Mouse (Mus musculus): ENCODE data around the gene Foxp1.

The Foxp1 gene

DNA sequence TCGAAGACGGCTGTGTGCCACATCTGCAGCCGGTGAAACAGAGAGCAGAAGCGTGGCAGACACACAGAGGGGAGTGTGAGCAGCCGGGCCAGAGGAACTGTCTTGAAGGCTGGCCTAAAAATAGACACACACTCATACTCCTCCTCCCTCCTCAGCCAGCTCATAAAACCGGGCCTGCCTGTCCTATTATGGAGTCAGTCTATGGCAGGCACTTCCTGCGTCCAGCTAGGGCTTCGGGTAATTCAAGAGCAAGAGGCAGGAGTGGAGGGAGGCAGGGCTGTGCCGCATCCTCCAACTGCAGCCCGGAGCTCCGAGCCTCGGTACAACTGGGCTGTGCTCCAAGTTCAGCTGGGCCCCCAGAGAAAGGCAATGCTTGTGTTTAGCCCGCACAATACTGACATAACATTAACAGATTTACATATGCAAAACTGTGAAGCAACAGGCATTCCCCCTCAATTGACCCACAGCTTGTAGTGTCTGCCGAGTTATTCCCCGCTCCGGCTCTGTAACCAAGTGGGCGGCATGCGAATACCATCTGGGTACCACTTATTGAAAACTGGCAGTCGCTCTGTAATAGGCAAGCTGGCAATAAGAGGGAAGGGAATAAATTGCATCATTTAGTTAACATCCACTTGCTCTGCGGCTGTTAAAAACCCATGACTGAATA is 37.2 kb downstream of the Foxp1 start:
- CTCF ChIA-PET: interaction anchor here (0.6 to 1.3 kb wide), 2 partner anchors 8 to 38 kb away, joined by 3 to 5 read pairs; no protein-coding TSS in a partner anchor

DNA sequence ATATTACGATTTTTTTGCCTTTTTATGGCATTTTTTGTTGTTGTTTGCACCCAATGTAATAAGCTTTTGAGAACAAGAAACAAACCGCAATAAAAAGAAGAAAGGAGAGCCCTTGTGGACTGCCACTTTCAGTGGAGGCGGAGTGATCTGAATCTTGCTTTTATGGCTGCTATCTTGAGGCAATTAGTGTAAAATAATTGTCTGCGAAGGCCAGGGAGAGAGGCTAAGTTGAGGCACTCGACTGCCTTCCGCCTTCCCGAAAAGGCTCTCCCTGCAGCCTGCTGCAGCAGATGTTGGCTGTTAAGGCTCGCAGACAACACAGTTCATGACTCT is 37.7 kb downstream of the Foxp1 start:
- CTCF ChIA-PET: interaction anchor here (0.5 kb wide), 1 partner anchor 458 kb away, joined by 3 read pairs; no protein-coding TSS in a partner anchor

DNA sequence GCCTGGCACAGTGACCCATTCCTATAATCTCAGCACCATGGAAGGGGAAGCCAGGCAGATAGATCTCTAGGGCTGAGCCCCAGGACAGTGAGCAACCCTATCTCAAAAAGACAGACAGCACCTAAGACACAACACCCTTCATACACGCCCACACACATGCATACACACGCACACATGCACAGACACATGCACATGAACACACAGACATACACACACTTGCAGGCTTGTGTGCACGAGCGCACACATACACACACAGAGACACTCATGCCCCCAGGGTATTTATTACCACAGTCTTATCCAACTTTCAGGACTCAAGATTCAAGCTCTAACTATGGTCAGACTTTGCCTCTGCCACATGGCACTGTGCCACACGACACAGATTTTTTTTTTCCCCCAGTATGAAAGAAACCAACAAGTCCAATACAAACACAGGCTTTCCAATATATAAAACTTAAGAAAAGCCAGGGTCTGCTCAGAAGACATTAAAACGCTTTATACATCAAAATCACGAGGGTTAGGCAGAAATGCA is 38.3 kb downstream of the Foxp1 start:
- CTCF ChIA-PET: interaction anchor here (0.5 kb wide), 1 partner anchor 458 kb away, joined by 3 read pairs; no protein-coding TSS in a partner anchor

DNA sequence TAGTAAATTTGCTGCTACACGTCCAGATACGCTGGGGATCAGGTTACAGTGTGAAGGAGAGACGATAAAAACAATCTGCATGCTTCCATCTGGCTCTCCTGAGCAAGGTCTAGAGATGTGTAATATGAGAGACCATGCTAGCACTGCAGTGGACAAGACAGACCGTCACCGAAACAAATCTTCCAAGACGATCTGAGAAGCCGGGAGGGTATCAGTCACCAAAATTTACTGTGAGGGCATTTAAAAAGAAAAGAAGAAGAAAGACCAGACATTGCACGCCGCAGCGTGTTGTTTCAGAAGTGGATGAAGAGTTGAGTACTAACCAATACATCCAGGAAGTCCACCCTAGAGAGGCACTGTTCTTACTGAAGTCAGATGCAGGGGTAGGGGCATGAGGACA is 39.0 kb downstream of the Foxp1 start:
- CTCF ChIA-PET: no interaction called here

DNA sequence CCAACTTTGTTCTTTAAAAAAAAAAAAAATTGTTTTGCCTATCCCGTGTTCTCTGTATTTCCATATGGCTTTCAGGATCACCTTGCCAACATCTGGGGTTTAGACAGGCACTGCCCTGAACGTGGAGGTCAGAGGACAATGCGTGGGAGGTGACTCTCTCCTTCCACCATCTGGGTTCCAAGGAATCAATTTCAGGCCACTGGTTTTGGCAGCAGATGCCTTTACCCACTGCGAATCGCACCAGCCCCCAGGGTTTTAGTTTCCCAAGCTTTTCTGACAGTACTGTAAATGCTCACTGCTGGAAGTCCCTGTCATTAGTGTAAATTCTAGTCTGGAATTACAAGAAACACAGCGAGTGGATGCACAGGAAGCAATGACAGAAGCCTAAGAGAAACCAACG is 41.0 kb downstream of the Foxp1 start:
- CTCF ChIA-PET: interaction anchor here (0.6 kb wide), 1 partner anchor 296 kb away, joined by 7 read pairs; no protein-coding TSS in a partner anchor

DNA sequence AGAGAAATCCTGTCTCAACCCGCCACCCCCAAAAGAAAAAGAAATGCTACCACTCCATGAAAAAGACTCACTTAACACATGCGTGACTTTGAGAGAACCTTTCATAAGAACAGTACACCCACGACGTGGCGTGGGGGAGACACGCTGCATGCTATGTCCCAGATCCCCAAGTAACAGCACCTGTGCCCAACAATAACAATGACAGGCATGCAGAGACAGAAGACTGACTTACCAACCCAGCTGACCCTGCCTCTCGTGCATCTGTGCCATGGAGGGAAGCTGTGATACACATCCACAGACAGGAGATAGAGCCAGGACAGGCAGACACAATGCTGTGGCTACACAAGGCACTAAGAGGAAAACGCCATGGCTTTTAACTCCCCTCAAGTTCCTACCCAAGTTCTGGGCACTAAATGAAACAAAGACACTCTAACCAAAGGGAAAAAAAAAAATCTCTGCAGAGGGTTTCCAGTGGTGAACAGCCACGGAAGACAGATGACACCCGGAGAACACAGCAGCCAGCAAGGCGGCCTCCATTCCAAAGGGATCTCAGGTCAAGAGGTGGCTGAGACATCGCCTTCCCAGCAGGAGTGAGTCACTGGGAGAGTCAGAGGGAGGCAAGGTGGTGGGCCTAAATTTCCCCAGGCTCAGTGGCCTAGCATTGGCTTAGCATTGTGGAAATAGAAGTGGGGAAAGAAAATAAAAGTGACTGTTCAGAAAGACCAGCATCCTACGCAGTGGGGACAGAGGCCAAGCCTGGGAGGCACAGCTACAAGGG is 43.5 kb downstream of the Foxp1 start:
- CTCF ChIA-PET: no interaction called here

DNA sequence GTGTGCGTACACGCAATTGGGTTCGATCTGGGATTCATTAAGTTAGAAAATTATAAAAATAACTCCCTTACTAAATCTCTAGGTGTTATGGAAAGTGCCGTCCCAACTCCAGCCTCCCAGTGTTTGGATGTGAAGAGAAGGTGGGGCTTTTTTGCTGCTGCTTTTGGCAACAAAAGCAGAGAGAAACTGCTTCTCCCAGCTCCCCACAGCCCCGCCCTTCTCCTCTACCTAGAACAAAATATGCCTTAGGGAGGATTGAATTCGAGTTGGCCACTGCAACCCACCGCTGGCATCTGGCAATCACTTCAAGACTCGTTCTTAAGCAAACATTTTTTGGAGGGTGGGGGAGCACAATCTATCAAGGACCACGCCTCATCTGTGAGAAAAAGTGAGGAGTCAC is 47.5 kb downstream of the Foxp1 start:
- CTCF ChIA-PET: no interaction called here

DNA sequence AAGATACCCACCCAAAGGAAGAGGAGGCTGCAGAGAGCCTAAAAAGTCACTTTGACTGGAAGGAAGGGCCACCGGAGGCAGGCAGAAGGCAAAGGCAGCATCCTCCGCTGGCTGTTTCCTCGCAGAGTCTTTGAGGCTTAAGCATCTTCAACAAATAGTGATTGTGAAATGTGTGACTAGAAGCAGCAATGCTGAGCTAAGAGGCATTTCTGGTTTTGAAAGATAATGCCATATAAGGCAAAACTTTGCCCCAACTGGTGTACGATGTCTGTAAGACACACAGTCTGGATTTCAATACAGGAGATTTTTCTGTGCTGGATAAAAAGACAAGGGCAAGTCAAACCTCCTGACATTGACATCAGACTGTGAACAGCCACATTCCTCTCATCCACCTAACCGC is 51.6 kb downstream of the Foxp1 start:
- CTCF ChIA-PET: no interaction called here

DNA sequence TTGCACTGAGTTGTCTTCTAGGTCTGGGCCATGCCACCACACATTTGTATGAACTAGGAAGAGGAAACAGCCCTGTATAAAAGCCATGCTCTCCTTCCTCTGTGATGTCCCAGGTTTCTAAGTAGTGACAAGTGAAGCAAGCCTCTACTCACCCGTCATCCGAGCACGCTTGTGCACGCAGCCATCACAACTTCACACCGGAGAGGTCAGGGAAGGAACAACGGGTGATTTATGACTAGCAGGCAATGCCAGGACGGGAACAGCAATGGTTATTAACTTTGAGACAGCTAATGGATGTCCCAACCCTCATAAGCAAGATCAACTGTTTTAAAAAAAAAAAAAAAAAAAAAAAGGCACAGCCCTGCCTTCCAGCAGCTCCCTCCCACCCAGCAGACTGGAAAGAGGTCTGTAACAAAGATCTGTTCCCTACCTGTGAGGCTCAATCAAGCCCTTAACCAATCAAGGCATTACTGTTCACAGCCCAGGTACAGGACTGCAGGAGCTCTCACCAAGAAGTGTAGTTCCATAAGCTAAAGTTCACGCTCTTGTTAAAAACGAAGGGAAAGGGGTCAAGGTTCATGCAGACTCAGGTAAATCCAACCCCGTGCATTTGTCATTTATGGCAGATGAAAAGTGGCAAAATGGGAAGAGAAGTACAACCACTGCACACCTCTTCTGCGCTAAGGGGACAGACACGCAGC is 53.2 kb downstream of the Foxp1 start:
- CTCF ChIA-PET: interaction anchor here (0.6 kb wide), 1 partner anchor 26 kb away, joined by 5 read pairs; no protein-coding TSS in a partner anchor

DNA sequence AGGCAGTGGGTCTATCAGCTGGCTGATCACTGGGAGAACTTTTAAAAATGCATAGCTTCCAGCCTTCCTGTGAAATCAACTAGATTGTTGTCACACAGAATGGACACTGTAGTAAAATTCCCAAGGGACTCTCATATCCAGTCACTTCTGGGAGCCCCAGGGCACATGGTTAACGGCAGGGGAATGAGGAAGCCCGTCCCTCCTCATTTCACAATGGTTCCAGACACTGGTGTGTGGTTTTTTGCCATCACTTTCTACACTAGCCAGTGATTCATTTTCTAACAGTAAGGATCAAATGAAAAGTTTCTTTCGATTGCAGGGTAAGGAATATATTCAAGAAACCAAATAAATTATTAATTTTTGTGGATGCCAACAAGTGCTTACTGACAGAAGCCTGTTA is 54.7 kb downstream of the Foxp1 start:
- CTCF ChIA-PET: no interaction called here

DNA sequence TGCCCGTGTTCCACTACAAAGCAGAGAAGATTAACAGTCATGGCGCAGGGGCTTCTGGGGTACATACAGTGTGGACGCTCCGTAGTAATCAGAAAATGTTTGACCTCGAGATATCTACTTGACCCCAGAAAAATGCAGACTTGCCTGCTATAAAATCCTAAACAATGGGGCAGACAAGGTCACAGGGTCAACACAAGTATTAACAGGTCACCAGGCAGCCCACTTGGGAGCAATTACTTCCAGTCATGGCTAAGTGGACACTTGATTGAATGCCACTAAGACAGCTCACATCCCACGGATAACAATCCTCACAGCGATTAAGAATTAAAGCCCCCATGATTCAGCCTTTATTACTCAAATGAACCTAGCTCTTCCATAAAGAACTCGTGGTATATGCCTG is 55.4 kb downstream of the Foxp1 start:
- CTCF ChIA-PET: no interaction called here

DNA sequence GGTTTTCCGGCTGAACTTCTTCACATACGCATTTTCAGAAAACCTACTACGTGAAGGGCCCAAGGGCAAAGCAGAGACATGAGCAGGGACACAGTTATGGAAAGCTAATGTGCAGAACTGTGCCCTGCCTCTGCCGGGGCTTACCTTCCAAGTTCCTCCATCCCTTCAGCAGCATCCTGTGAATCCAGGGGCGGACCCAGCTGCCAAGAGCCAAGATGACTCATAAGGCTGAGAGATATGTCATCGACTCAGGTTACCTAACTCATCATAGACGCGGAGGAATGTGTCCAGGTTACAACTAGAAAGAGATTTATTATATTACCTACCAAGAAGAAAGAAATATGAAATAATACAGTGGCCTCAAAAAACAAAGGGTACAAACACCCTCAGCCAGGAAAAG is 56.2 kb downstream of the Foxp1 start:
- CTCF ChIA-PET: no interaction called here

DNA sequence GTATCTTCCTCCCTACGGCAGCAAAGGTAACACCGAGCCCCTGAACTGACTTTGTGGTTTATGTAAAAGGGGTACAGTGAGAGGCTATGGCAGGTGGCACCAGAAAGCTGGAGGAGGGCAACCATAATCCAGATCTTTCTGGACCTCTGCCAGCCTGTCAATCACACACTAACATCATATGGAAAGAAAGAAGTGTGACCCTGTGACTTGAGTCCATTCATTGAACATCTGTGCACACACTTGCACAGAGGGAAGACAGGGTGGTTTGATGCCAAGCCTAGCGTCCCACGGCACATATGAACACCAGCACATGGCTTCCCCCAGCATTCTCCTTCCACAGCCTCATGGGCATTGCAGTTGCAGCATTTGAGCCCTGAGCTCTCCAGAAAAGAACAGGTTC is 58.1 kb downstream of the Foxp1 start:
- CTCF ChIA-PET: no interaction called here

DNA sequence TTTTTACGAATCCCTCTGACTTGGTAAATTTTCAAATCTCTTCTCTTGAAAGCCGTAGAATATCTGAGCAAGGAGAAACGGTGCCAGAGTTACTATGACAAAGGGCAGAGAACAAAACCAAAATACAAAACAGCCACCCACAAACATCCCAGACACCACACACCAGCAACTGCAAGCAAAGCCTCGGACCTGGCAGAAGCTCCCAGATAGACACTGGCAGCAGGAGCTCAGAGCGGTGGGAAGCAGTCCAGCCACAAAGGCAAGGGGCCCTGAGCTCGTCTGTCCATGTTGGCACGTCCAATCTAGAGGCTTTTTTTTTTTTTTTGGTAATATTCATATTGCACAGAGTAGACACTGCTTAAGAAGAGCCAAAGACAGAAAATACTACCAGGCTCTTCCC is 58.6 kb downstream of the Foxp1 start:
- CTCF ChIA-PET: interaction anchor here (0.6 kb wide), 1 partner anchor 435 kb away, joined by 5 read pairs; no protein-coding TSS in a partner anchor

DNA sequence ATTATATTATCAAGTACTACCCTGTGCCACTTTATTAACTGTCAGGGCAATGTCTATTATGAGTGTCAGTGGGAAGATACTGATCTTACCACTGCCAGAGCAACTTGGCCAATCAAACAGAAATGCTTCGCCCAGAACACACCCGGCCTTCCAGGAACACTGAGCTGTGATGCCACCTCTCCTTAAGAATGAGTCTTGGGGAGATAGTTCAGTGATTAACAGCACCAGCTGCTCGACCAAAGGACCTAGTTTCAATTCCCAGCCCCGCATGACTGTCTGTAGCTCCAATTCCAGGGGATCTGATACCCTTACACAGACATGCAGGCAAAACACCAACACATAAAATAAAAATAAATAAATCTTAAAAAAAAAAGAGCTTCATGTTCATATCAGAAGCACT is 63.7 kb downstream of the Foxp1 start:
- CTCF ChIA-PET: interaction anchor here (0.6 kb wide), 1 partner anchor 67 kb away, joined by 9 read pairs; no protein-coding TSS in a partner anchor

DNA sequence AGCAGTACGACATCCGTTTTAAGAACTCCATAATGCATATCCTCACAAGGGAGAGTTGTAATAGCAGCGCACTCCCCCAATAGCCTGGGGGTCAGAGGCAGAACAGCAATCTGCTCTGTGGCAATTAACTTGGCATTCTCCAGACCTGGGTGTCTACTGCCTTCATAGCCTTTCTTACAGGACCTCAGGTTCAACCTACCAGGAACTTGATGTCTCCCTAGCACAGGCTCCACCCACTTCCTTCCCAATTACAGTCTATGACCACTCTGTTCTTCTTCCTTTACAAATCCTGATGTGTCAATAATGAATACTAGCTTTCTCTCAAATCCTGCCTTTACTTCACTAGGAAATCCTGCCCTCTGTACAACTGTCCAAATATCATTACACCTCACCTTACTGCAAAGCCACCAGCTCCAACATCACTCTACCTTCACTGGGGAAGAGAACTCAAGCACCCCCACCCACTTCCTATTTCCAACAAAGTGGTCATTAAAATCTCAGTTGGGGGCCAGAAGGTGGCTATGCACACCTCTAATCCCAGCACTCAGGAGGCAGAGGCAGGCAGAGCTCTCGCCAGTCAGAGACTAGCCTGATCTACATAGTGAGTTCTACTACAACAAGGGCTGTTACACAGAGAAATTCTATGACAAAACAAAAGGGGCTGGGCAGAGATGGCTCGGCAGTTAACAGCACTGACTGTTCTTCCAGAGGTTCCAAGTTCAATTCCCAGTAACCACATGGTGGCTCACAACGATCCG is 68.6 kb downstream of the Foxp1 start:
- CTCF ChIA-PET: interaction anchor here (0.5 to 0.6 kb wide), 3 partner anchors 86 to 587 kb away, joined by 3 to 7 read pairs (median 3); no protein-coding TSS in a partner anchor

DNA sequence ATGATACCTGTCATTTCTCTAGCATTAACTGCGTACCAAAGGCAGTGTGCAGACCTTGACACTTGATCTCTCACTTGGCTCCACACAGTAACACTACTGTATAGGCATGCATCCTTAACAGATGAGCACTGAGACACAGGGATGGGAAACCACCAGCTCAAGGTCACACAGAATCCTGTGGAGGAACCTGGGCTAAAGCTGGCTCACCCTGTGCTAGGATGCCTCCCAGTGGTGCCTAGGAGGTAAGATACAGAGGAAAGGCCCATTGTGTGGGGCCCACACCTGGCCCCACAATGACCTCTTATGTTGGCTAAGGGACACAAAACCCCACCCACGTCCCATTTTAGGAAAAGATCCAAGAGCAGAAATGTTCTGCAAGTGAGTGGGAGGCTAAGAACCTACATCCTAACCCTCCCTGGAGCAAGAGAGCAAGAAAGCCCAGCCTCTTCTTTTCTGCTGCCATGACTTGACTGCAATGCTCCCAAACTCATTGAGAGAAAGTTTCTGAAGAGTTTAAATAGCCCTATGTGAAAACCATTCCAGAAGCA is 69.8 kb downstream of the Foxp1 start:
- CTCF ChIA-PET: no interaction called here

DNA sequence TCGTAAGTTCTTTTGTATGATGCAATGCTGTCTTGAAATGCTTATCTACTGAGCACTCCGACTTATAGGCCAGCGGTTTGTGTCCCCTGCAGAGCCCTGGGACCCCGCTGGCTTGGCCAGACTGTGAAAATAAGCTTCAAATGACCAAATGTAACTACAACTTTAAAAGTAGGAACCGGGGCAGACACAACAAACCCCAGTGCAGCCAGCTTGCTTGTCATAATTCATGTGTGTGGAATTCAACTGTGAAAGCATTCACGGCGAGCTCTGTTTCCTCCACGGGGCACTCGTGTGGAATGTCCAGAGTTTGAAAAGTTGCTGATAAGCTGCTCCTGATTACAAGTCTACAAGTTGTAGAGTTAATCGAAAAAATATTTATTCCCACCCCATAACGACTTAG is 71.0 kb downstream of the Foxp1 start:
- CTCF ChIA-PET: interaction anchor here (1.4 kb wide), 1 partner anchor 64 kb away, joined by 3 read pairs; no protein-coding TSS in a partner anchor

DNA sequence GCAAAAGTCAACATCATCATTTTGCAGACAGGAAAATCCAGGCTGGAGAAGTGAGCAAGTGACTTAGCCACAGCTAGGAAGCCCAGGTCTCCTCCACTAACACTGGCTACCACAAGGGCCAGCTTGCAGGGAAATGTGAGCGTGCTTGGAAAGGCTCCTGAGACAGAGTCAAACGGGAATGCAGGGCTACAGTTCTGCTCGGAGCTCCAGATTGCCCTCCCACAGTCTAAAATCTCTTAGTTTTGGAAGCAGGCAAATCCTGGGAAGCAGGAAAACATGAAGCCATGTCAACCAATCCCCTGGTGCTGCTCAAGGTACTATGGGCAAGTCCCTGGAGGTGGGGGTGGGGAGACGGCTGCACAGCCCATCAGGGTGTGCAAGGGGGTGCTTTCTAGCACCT is 75.1 kb downstream of the Foxp1 start:
- CTCF ChIA-PET: interaction anchor here (0.6 to 0.7 kb wide), 2 partner anchors 14 to 240 kb away, joined by 3 read pairs; no protein-coding TSS in a partner anchor

DNA sequence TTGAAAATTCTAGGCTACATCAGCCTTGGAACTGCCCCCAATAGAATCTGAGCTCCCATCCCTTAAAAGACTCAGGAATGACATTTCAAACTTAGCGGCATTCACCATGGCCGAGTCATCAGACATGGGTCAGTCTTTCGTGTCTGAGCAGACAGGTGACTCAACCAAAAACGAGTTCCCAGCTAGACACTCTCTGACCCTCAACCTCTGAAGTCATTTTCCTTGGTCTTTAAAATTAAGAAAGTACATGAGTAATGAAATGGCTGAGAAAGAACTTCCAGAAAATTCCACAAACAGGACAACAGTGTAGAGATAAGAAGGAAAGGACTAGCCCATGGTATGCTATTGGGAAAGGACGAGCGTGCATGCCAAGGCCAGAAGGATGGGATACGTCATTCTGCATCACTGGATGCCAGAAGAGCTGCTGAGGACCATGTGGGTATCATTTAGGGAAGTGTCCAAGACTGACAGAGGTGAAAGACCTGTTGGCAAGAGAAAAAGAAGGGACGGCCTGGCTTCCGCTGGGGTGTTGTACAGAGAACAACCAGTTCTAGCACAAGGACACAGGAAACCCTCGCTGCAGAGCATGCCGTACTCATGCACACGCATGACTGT is 75.6 kb downstream of the Foxp1 start:
- CTCF ChIA-PET: interaction anchor here (0.6 to 0.7 kb wide), 2 partner anchors 13 to 239 kb away, joined by 3 read pairs; no protein-coding TSS in a partner anchor

DNA sequence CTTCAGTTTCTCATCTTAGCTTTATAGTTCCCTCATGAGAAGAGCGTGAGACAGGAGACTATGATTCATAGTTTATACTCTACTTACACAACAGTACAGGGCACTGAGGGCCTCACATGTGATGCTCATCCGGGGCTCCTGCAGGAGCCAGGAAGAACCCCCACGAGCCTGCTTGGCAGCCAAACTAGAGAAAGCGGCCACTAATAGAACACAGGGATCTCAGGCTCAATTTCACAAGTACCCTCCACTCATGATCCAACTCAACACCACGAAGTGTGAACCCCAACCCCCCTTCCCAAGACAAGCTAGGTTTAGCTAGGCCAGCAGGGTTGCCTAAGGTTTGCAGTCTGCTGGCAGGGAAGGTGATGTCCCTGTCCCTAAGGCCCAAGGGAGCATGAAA is 79.1 kb downstream of the Foxp1 start:
- CTCF ChIA-PET: no interaction called here
